Mouse (Mus musculus) forebrain, postnatal 0 days (tissue): ENCODE measurements around the gene Lrguk. TPM values are rescaled to one million over a fixed set of nuclear protein-coding genes. Genes with fewer than 3 reads are reported as not detected.

Experiments
- ATAC-seq: fragments of 200-750 bp; cut with Nextera tagmentation; 2 replicates; pipeline ENCODE4 v1.8.0; 2017; ENCODE audit warnings: mild to moderate bottlenecking, moderate library complexity
- DNase-seq: peaks from one replicate; pipeline ENCODE4 v3.0.0-alpha.2; 2015
- H3K27ac ChIP-seq: fragments of 300-500 bp; sonication (generic); 2 replicates; pipeline ENCODE4 v1.5.1; 2014; ENCODE audit warnings: low read depth, mild to moderate bottlenecking, antibody characterized with exemption, low read length, moderate library complexity, mixed read lengths
- H3K27me3 ChIP-seq: fragments of 300-500 bp; sonication (generic); 2 replicates; pipeline ENCODE4 v1.6.1; 2014; ENCODE audit warnings: mild to moderate bottlenecking, low read length, mixed read lengths; ENCODE audit not compliant: insufficient read depth
- H3K36me3 ChIP-seq: fragments of 300-500 bp; sonication (generic); 2 replicates; pipeline ENCODE4 v1.6.1; 2014; ENCODE audit warnings: mild to moderate bottlenecking, moderate library complexity; ENCODE audit not compliant: insufficient read depth
- H3K4me1 ChIP-seq: fragments of 300-500 bp; sonication (generic); 2 replicates; pipeline ENCODE4 v1.6.1; 2014; ENCODE audit warnings: antibody characterized with exemption; ENCODE audit not compliant: insufficient read depth
- H3K4me2 ChIP-seq: fragments of 300-500 bp; sonication (generic); 2 replicates; pipeline ENCODE4 v1.6.1; 2014; ENCODE audit warnings: low read depth, mild to moderate bottlenecking, moderate library complexity
- H3K4me3 ChIP-seq: fragments of 300-500 bp; sonication (generic); 2 replicates; pipeline ENCODE4 v1.5.1; 2014; ENCODE audit warnings: low read depth, low read length, mixed read lengths
- H3K9ac ChIP-seq: fragments of 300-500 bp; sonication (generic); 2 replicates; pipeline ENCODE4 v1.6.1; 2014; ENCODE audit warnings: mild to moderate bottlenecking
- H3K9me3 ChIP-seq: fragments of 300-500 bp; sonication (generic); 2 replicates; pipeline ENCODE4 v1.6.1; 2016; ENCODE audit warnings: low read length
- CTCF ChIP-seq: sonication (generic); IDR thresholded peaks from 2 replicates; pipeline ENCODE4 v1.5.1; 2016; ENCODE audit warnings: antibody characterized with exemption, control low read depth, low read depth
- WGBS: fragments of 180-500 bp; shearing (Covaris S2); extraction: QIAGEN DNeasy Blood & Tissue Kit; methylation state at CpG from one replicate; pipeline ENCODE4 v1.1.7; 2014; 5-methylcytosine and 5-hydroxymethylcytosine counted together
- polyA plus RNA-seq: library from polyadenylated mRNA; unstranded; fragments of >200 nt; fragmentation: Nextera tagmentation; extraction: Ambion mirVana; gene quantifications from 2 replicates; pipeline ENCODE4 v1.2.1, GENCODE M21; 2015
- total RNA-seq: library from RNA; depleted of rRNA; stranded (reverse); fragments of >200 nt; gene quantifications from 2 replicates; pipeline ENCODE4 v1.2.3, GENCODE M21; 2014

The Lrguk gene
- total and polyA plus RNA-seq, 2 experiments from 2014 or later = 1.7 to 2.8 TPM

DNA sequence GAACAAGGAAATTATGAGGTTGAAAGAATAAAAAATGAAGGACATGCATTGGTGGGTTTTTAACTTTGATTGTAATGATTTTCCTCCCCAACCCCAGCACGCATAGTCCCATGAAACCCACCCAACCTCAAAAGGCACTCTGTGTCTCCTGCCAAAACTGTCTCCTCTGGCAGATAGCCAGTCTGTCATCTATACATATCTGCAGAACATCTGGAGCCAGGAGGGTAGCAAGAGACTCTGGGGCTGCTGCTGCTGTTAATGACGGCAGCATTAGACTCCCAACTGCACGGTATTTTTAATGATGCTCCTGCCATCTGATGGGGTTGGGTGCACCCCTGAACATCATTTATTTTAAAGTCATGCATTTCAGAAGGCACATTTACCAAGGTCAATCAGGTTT is 59.7 kb downstream of the Lrguk start:
- Histone ChIP-seq H3K9me3 (no peaks in the 10 kb centered on the region), H3K4me2 (no peak overlapping the region), H3K27me3 (no peaks in the 10 kb centered on the region), H3K9ac (no peak overlapping the region), H3K27ac (no peak overlapping the region), H3K4me1 (no peaks in the 10 kb centered on the region), H3K36me3 (no peaks in the 10 kb centered on the region), H3K4me3 (no peak overlapping the region)
- TF ChIP-seq CTCF = no peak
- DNase-seq = no peak
- WGBS = 76% methylated on average over 3 of the region's 3 CpGs
- ATAC-seq = no peak

DNA sequence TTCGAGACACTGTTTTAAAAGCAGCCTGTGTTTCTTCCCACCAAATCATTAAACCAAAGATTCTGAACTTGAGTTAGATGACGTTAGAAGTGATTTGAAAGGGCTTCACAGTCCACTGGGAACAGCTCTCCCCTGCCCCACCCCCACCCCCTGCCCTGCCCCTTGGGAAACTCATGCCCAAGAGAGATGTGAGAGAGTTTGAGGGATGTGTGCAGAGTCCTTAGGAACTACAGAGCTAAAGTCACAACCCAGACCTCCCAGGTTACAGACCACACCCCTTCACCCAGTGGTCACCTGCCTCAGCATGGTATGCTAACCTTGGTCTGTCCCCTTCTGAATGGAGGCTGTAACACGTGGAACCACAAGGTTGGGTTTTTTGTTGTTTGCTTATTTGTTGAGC is 62.3 kb downstream of the Lrguk start:
- 74% methylated on average over 3 of the region's 3 CpGs for WGBS

DNA sequence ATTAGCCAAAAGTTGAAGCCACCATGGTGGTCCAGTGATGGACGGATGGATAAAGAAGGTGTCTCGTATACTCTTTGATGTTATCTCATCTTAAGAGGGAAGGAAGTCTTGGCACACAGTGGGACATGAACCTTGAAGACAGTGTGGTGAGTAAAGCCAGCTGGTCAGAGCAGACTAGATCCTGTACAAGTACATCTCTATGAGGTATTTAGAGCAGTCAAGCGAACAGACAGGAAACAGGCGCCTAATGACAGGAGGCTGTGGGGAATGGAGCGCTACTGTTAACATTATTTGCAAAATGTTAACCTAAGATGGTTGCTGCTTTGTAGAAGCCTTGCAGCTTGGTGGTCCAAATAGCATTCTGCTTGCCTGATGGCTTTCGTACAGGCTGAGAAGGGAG is 67.0 kb downstream of the Lrguk start:
- Histone ChIP-seq H3K9ac (no peak overlapping the region), H3K4me1 (no peaks in the 10 kb centered on the region), H3K27ac (no peak overlapping the region), H3K36me3 (no peaks in the 10 kb centered on the region), H3K4me3 (no peak overlapping the region), H3K27me3 (no peaks in the 10 kb centered on the region), H3K9me3 (no peaks in the 10 kb centered on the region), H3K4me2 (no peak overlapping the region)
- no peak for DNase-seq
- no peak for ATAC-seq
- WGBS = 94% methylated on average over 6 of the region's 6 CpGs
- no peak for TF ChIP-seq CTCF

More for the DNA sequence above, 62.3 kb downstream of the Lrguk start:
- TF ChIP-seq CTCF = no peak
- no peak overlapping the region for H3K4me3 ChIP-seq
- no peaks in the 10 kb centered on the region for H3K27me3 ChIP-seq
- DNase-seq = no peak
- H3K9me3 ChIP-seq = no peaks in the 10 kb centered on the region
- ATAC-seq = no peak
- H3K4me2 ChIP-seq = no peak overlapping the region
- H3K27ac ChIP-seq = no peak overlapping the region
- no peaks in the 10 kb centered on the region for H3K36me3 ChIP-seq
- no peaks in the 10 kb centered on the region for H3K4me1 ChIP-seq
- no peak overlapping the region for H3K9ac ChIP-seq

DNA sequence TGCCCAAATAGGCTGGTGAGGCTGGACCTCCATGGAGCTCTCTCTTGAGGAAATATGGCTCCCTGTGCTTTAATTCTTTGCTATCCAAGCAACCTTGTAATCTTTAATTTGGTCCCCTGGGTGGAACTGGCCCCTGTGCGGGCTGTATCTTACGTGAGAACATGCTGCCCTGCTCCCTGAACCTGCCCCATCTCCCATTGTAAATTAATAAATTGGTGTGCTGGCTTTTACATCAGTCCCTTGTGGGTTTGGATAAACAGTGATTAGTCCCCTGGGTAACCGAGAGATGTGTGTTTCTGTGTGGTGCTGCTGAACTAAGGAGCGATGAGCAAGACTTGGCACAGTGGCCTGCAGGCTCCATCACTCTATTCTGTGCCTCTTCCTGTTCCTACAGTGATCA is 67.7 kb downstream of the Lrguk start:
- Histone ChIP-seq H3K36me3 (no peaks in the 10 kb centered on the region), H3K9me3 (no peaks in the 10 kb centered on the region), H3K4me2 (no peak overlapping the region), H3K27me3 (no peaks in the 10 kb centered on the region), H3K9ac (no peak overlapping the region), H3K4me1 (no peaks in the 10 kb centered on the region), H3K4me3 (no peak overlapping the region), H3K27ac (no peak overlapping the region)
- WGBS = 85% methylated on average over 4 of the region's 4 CpGs
- ATAC-seq = no peak
- DNase-seq = no peak
- TF ChIP-seq CTCF = no peak

DNA sequence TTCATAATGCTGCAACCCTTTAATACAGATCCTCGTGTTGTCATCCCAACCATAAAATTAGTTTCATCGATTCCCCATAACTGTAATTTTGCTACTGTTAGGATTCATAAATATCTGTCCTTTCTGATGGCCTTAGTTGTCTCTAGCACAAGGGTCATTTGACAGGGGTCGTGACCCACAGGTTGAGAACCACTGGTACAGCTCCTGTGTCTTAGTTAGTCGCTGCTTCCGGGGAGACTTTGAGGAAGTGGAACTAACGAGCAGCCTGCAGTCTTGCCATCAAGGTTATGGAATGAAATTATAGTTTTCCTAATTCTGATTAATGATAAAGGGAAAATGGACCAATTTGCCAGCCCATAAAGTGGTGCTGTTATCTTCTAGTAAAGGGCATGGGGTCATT is 70.5 kb downstream of the Lrguk start:
- Histone ChIP-seq H3K4me2 (no peak overlapping the region), H3K9ac (no peak overlapping the region), H3K9me3 (no peaks in the 10 kb centered on the region), H3K4me1 (no peaks in the 10 kb centered on the region), H3K27me3 (no peaks in the 10 kb centered on the region), H3K4me3 (no peak overlapping the region), H3K27ac (no peak overlapping the region), H3K36me3 (no peaks in the 10 kb centered on the region)
- DNase-seq (no peak), ATAC-seq (no peak)
- no peak for TF ChIP-seq CTCF
- 82% methylated on average over 6 of the region's 6 CpGs for WGBS

DNA sequence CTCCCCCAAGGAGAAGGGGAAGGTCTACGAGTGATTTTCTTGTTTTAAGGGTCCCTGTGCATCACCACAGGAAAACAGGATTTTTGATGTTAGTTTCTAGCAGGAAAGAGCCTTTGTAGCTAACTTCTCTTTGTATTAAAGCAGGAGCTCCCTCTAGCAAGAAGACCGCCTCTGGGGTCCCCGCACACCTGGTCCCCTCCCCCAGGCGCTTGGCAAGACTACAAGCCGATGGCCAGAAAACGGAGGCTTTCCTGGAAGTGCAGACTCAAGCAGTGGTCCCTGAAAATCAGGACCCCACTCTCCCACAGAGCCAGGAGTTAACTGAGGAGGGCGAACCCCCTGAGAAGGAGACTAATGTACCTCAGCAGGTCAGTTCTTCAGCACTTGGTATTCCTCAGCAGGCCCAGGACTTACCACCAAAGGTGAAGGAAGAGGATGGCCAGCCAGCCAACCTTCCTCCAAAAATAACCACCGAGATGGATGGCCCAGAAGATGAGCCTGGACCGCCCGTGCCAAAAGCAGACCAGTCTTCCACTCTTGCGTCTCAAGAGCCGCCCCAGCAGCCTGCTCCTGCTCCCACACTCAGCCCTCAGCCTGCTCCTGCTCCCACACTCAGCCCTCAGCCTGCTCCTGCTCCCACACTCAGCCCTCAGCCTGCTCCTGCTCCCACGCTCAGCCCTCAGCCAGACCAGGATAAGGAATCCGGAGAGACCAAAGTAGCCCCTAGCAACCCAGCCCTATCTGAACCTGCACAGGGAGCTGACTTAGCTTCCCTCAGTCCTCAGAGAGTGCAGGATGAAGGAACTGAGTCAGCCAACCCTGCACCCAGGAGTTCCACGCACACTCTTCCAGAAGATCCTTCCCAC is 72.5 kb downstream of the Lrguk start:
- Histone ChIP-seq H3K4me1 (no peaks in the 10 kb centered on the region), H3K9me3 (no peaks in the 10 kb centered on the region), H3K36me3 (no peaks in the 10 kb centered on the region), H3K4me2 (no peak overlapping the region), H3K27me3 (no peaks in the 10 kb centered on the region), H3K4me3 (no peak overlapping the region), H3K27ac (no peak overlapping the region), H3K9ac (no peak overlapping the region)
- DNase-seq = no peak
- WGBS = 94% methylated on average over 15 of the region's 15 CpGs
- no peak for TF ChIP-seq CTCF
- no peak for ATAC-seq

DNA sequence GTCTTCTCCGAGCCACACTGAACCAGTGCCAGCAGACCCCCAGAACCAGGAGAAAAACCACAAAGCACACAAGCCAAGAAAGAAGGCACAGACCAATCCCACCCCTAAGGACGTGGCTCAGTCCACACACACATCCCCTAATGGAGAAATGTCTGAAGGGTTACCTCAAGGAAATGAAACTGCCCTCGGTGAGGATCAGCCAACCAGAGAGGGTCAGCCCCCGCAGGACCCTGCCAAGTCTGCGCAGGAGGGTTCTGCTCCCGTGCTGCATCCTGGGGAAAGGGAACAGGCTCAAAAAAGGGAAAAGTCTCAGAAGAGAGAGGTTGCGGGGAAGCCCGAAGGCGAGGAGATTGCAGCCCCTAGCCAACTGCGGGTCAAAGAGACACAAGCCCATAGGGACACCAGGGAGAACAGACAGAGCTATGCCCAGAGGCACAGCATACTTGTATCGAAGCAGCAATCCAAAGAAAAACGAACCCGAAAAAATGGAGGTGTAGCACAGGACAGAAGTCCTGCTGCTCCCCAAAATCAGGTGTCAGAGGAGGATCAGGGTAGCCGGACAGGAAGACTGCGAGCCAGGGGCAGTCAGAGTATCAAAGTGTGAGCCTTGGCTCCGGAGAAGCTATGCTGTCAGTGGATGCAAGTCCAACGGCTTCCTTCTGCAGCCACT is 74.1 kb downstream of the Lrguk start:
- Histone ChIP-seq H3K27me3 (no peaks in the 10 kb centered on the region), H3K9ac (no peak overlapping the region), H3K4me3 (no peak overlapping the region), H3K27ac (no peak overlapping the region), H3K4me1 (no peaks in the 10 kb centered on the region), H3K4me2 (no peak overlapping the region), H3K9me3 (no peaks in the 10 kb centered on the region), H3K36me3 (no peaks in the 10 kb centered on the region)
- DNase-seq = no peak
- 91% methylated on average over 17 of the region's 17 CpGs for WGBS
- no peak for TF ChIP-seq CTCF
- no peak for ATAC-seq
